Mouse (Mus musculus): ENCODE data around the gene Pskh1. TPM values are rescaled to one million over a fixed set of nuclear protein-coding genes. Genes with fewer than 3 reads are reported as not detected.

Pskh1 gene
- polyA plus RNA-seq, 1 experiment, result 24.3 TPM

DNA sequence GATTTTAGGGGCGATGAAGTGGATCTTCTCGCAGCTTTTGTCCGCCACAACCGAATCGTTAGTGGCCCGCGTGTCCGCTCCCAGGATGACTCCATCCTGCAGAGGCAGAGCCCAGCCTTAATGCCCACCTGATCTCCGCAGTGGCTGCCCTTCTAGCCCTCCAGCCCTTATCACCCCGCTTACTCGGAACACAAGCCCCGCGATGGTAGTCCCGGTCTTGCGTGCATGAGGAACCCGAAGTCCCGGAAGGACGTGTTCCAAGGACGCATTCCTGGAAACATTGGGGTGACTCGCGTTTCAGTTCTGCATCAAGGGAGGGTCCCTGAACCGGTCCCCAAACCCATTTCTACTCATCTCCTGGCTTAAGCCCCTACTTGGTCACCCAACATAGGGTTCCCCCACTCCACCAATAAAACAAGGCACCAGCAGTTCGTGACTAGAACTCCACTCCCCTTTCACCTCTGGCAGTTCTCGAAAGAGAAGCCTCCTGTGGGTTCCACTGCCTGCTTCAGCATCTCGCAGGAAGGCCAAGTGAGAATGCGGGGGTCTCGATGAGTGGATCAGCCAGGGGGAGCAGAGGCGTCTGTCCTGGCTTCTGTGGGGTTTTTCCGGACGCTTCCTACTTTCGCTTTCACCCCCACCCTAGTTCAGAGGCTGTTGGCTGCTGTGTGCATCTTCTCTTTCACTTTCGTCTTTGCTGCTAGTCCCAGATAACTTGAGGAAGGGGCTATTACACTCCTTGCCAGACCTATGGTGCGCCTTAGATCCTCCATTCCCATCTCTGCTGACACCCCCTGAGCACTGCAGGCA lies 37.5 kb downstream of the Pskh1 start:
- no peaks in the 10 kb centered on the region for H3K27me3 ChIP-seq (ENCODE audit: control insufficient read depth, insufficient read depth, low read length)
- H3K4me1 ChIP-seq (ENCODE audit: control insufficient read depth, insufficient read depth, insufficient read length), result peaks cover 3% of the 10 kb centered on the region; the same call in 1 of the 2 replicates
- DNase-seq (ENCODE audit: low read depth in 1 of 2, low spot score in 2 of 2), result peak; percentile 35 to 63
- WGBS, result under 1% methylated on average over 33 of the region's 33 CpGs
- peaks cover 10% of the 10 kb centered on the region for H3K36me3 ChIP-seq (ENCODE audit: control insufficient read depth, insufficient read depth, low read length)
- peak overlapping the region; percentile 93 for H3K4me3 ChIP-seq (ENCODE audit: extremely low read depth, insufficient read depth, insufficient read length)
- peak overlapping the region; percentile 94 for H3K27ac ChIP-seq (ENCODE audit: insufficient read depth, low read length)
- TF ChIP-seq CTCF (IDR thresholded peaks at IDR 0.05; ENCODE audit: extremely low read depth, insufficient read depth, insufficient read length, insufficient replicate concordance), result no peak
- TF ChIP-seq POLR2A (IDR thresholded peaks at IDR 0.05; ENCODE audit: low read depth, low read length), result peak; percentile 56; the same call in 1 of the 2 replicates

DNA sequence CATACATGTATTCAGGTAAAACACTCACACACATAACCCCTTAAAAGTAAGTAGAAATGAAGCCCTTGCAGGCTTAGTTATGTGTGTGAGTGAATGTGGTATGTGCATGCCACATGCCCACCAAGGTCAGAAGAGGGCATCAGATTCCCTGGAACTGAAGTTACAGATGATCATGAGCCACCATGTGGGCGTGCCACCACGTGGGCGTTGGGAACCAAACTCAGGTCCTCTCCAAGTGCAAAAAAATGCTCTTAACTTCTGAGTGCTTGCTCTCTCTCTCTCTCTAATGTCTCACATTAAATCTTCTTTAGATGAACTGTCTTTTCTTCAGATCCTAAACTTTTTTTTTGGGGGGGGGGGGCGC lies 38.0 kb downstream of the Pskh1 start, which contains the start of gene Psmb10:
Psmb10 (minus strand) TSS at position 139 of the 364 bp plus-strand sequence.
- peak within 1 kb of the TSS; percentile 94 for H3K27ac ChIP-seq (ENCODE audit: insufficient read depth, low read length)
- no peaks in the 10 kb centered on the region for H3K27me3 ChIP-seq (ENCODE audit: control insufficient read depth, insufficient read depth, low read length)
- H3K36me3 ChIP-seq (ENCODE audit: control insufficient read depth, insufficient read depth, low read length), result peaks cover 10% of the 10 kb centered on the region
- H3K4me3 ChIP-seq (ENCODE audit: extremely low read depth, insufficient read depth, insufficient read length), result peak within 1 kb of the TSS; percentile 93
- TF ChIP-seq POLR2A (IDR thresholded peaks at IDR 0.05; ENCODE audit: low read depth, low read length), result no peak
- TF ChIP-seq CTCF (IDR thresholded peaks at IDR 0.05; ENCODE audit: extremely low read depth, insufficient read depth, insufficient read length, insufficient replicate concordance), result no peak
- H3K4me1 ChIP-seq (ENCODE audit: control insufficient read depth, insufficient read depth, insufficient read length), result peaks cover 3% of the 10 kb centered on the region; the same call in 1 of the 2 replicates
- WGBS, result 6% methylated on average over 4 of the region's 4 CpGs
- no peak for DNase-seq (ENCODE audit: low read depth in 1 of 2, low spot score in 2 of 2)

DNA sequence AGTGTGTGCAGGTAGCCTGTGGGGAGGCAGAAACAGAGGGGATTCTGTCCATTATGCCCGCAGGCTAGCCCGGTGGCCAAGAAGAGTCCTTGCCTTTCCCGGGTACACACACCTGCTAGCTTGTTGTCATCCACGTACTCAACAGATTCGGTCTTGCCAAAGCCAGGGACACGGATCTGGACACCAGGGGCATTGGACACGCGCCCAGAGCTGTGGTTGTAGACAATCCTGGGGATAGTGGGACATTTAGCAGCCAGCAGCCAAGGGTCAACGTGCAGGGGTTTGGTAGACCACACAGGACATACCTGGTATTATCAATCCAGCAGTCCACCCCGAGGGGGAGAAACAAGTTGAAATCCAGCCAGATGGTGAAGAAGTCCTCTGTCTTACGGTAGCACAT lies 41.8 kb downstream of the Pskh1 start:
- H3K4me3 ChIP-seq (ENCODE audit: extremely low read depth, insufficient read depth, insufficient read length), result no peak overlapping the region
- H3K27ac ChIP-seq (ENCODE audit: insufficient read depth, low read length), result no peak overlapping the region

DNA sequence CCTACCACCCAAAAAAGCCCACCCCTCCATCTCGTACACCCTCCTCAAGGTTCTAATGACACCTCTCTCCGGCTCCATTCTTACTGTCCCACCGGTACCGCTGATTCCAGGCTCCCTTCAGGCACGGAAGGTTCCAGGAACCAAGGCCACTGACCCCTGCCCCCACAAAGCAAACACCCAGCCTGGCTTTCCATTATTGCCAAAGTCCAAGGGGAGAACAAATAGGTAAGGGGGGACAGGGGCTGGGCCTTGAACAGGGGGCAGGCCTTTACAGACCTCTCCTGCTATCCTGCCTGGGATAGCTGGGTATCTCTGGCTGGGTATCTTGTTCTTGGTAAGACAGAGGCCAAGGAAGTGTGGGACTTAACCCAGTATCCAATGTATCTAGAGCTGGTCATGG lies 42.3 kb downstream of the Pskh1 start:
- DNase-seq (ENCODE audit: low read depth in 1 of 2, low spot score in 2 of 2), result no peak
- 100% methylated on average over 5 of the region's 5 CpGs for WGBS
- peaks cover 6% of the 10 kb centered on the region for H3K36me3 ChIP-seq (ENCODE audit: control insufficient read depth, insufficient read depth, low read length)
- no peaks in the 10 kb centered on the region for H3K4me1 ChIP-seq (ENCODE audit: control insufficient read depth, insufficient read depth, insufficient read length)
- no peaks in the 10 kb centered on the region for H3K27me3 ChIP-seq (ENCODE audit: control insufficient read depth, insufficient read depth, low read length)
- TF ChIP-seq POLR2A (IDR thresholded peaks at IDR 0.05; ENCODE audit: low read depth, low read length), result no peak
- no peak for TF ChIP-seq CTCF (IDR thresholded peaks at IDR 0.05; ENCODE audit: extremely low read depth, insufficient read depth, insufficient read length, insufficient replicate concordance)
- H3K4me3 ChIP-seq (ENCODE audit: extremely low read depth, insufficient read depth, insufficient read length), result no peak overlapping the region
- H3K27ac ChIP-seq (ENCODE audit: insufficient read depth, low read length), result no peak overlapping the region

More for the DNA sequence above, 41.8 kb downstream of the Pskh1 start:
- no peak for TF ChIP-seq POLR2A (IDR thresholded peaks at IDR 0.05; ENCODE audit: low read depth, low read length)
- no peak for TF ChIP-seq CTCF (IDR thresholded peaks at IDR 0.05; ENCODE audit: extremely low read depth, insufficient read depth, insufficient read length, insufficient replicate concordance)
- WGBS, result 96% methylated on average over 11 of the region's 11 CpGs
- H3K4me1 ChIP-seq (ENCODE audit: control insufficient read depth, insufficient read depth, insufficient read length), result no peaks in the 10 kb centered on the region
- no peak for DNase-seq (ENCODE audit: low read depth in 1 of 2, low spot score in 2 of 2)
- peaks cover 6% of the 10 kb centered on the region for H3K36me3 ChIP-seq (ENCODE audit: control insufficient read depth, insufficient read depth, low read length)
- no peaks in the 10 kb centered on the region for H3K27me3 ChIP-seq (ENCODE audit: control insufficient read depth, insufficient read depth, low read length)

DNA sequence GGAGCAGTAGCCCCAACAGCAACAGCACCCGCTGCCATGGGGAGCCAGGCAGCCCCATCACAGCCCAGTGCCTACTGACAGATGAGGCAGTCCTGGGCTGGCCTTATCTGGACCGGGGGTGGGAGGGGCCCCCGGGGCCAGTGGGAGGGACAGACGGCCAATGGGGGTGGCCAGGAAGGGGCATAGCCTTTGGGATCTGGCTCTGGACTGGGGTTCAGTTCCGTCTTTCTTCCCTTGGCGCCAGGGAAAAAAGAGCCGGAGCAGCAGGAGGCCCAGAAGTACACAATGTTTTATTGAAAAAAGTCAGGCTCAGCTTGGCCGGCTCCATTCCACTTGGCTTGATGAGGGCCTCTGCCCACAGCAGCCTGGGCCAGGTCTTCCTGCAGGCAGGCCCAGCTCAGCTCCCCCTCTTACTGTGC lies 43.1 kb downstream of the Pskh1 start, which contains the start of gene Lcat:
Lcat (minus strand) TSS at position 62 of the 419 bp plus-strand sequence.
- Histone ChIP-seq H3K36me3 (ENCODE audit: control insufficient read depth, insufficient read depth, low read length) (peaks cover 6% of the 10 kb centered on the region), H3K4me1 (ENCODE audit: control insufficient read depth, insufficient read depth, insufficient read length) (no peaks in the 10 kb centered on the region), H3K27ac (ENCODE audit: insufficient read depth, low read length) (no peak within 1 kb of the TSS), H3K4me3 (ENCODE audit: extremely low read depth, insufficient read depth, insufficient read length) (no peak within 1 kb of the TSS), H3K27me3 (ENCODE audit: control insufficient read depth, insufficient read depth, low read length) (no peaks in the 10 kb centered on the region)
- no peak for TF ChIP-seq POLR2A (IDR thresholded peaks at IDR 0.05; ENCODE audit: low read depth, low read length)
- TF ChIP-seq CTCF (IDR thresholded peaks at IDR 0.05; ENCODE audit: extremely low read depth, insufficient read depth, insufficient read length, insufficient replicate concordance), result no peak
- 89% methylated on average over 8 of the region's 8 CpGs for WGBS
- no peak for DNase-seq (ENCODE audit: low read depth in 1 of 2, low spot score in 2 of 2)

DNA sequence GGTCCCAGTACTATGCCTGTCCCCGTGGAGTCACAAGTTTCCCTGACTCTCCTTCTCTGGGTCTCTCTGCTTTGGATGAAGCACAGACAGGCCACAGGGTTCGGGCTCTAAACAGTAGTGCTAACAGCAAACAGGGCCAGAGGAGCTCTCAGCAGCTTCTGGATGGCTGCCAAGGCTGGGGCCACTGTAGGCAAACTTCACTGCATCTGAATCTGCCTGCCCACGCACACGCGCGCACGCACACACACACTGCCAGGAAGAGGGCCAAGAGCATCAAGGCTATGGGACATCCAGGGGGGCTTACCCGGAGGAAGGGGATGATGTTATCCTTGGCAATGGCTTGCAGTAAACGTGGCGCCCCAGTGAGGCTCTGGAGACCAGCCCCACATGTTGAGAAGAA lies 49.1 kb downstream of the Pskh1 start:
- DNase-seq (ENCODE audit: low read depth in 1 of 2, low spot score in 2 of 2), result no peak
- no peaks in the 10 kb centered on the region for H3K27me3 ChIP-seq (ENCODE audit: control insufficient read depth, insufficient read depth, low read length)
- 83% methylated on average over 10 of the region's 10 CpGs for WGBS

More for the DNA sequence above, 49.1 kb downstream of the Pskh1 start:
- TF ChIP-seq POLR2A (IDR thresholded peaks at IDR 0.05; ENCODE audit: low read depth, low read length), result no peak
- no peak for TF ChIP-seq CTCF (IDR thresholded peaks at IDR 0.05; ENCODE audit: extremely low read depth, insufficient read depth, insufficient read length, insufficient replicate concordance)
- H3K27ac ChIP-seq (ENCODE audit: insufficient read depth, low read length), result no peak overlapping the region
- H3K4me3 ChIP-seq (ENCODE audit: extremely low read depth, insufficient read depth, insufficient read length), result no peak overlapping the region
- H3K4me1 ChIP-seq (ENCODE audit: control insufficient read depth, insufficient read depth, insufficient read length), result no peaks in the 10 kb centered on the region
- H3K36me3 ChIP-seq (ENCODE audit: control insufficient read depth, insufficient read depth, low read length), result peaks cover 10% of the 10 kb centered on the region
